Mouse (Mus musculus): ENCODE results near the gene Slc44a5. TPM values are rescaled to one million over a fixed set of nuclear protein-coding genes. Genes with fewer than 3 reads are reported as not detected.
"Not testable (repeated sequence)": the region's sequence is repeated elsewhere in the genome, so short reads cannot be mapped to it uniquely, and the experiment has no call there.

The Slc44a5 gene
- total RNA-seq, 2 experiments from 2014 or later: not detected

GRCm38 (mm10) chr3:154141346-154141745 is 168.1 kb downstream of the Slc44a5 start:
- intact Hi-C loops (cut with DNase I): no loop called here
- DNase-seq: no peak

- no peak for DNase-seq
- intact Hi-C loops (cut with DNase I): no loop called here
Measured at GRCm38 (mm10) chr3:154142618-154143017, 169.4 kb downstream of the Slc44a5 start.

- DNase-seq: no peak
- intact Hi-C loops (cut with DNase I): no loop called here
Measured at GRCm38 (mm10) chr3:154145750-154146149, 172.5 kb downstream of the Slc44a5 start.

- intact Hi-C loops (cut with DNase I): no loop called here
- no peak for DNase-seq
Measured at GRCm38 (mm10) chr3:154149778-154150177, 176.5 kb downstream of the Slc44a5 start.

GRCm38 (mm10) chr3:154153541-154153940 is 180.3 kb downstream of the Slc44a5 start:
- DNase-seq; intact Hi-C loops (cut with DNase I): not testable (repeated sequence)

GRCm38 (mm10) chr3:154165882-154166281 is 192.6 kb downstream of the Slc44a5 start:
- intact Hi-C loops (cut with DNase I): no loop called here
- DNase-seq: no peak

- intact Hi-C loops (cut with DNase I): no loop called here
- no peak for DNase-seq
Measured at GRCm38 (mm10) chr3:154171881-154172592, 198.8 kb downstream of the Slc44a5 start.

- intact Hi-C loops (cut with DNase I): no loop called here
- DNase-seq: no peak
Measured at GRCm38 (mm10) chr3:154172593-154172965, 199.3 kb downstream of the Slc44a5 start.

GRCm38 (mm10) chr3:154173556-154173955 is 200.3 kb downstream of the Slc44a5 start:
- DNase-seq: no peak
- intact Hi-C loops (cut with DNase I): no loop called here

GRCm38 (mm10) chr3:154174031-154174430 is 200.8 kb downstream of the Slc44a5 start:
- intact Hi-C loops (cut with DNase I): no loop called here
- no peak for DNase-seq

GRCm38 (mm10) chr3:154174766-154175165 is 201.5 kb downstream of the Slc44a5 start:
- DNase-seq: no peak
- intact Hi-C loops (cut with DNase I): no loop called here

- intact Hi-C loops (cut with DNase I): no loop called here
- DNase-seq: no peak
Measured at GRCm38 (mm10) chr3:154177665-154178305, 204.5 kb downstream of the Slc44a5 start.

GRCm38 (mm10) chr3:154179423-154179920 is 206.2 kb downstream of the Slc44a5 start:
- no peak for DNase-seq
- intact Hi-C loops (cut with DNase I): no loop called here

GRCm38 (mm10) chr3:154182987-154183386 is 209.8 kb downstream of the Slc44a5 start:
- intact Hi-C loops (cut with DNase I): no loop called here
- DNase-seq: no peak

- intact Hi-C loops (cut with DNase I): no loop called here
Measured at GRCm38 (mm10) chr3:154183957-154184356, 210.7 kb downstream of the Slc44a5 start.

GRCm38 (mm10) chr3:154188668-154189067 is 215.4 kb downstream of the Slc44a5 start:
- DNase-seq: no peak
- intact Hi-C loops (cut with DNase I): no loop called here

More at GRCm38 (mm10) chr3:154183957-154184356, 210.7 kb downstream of the Slc44a5 start:
- no peak for DNase-seq

GRCm38 (mm10) chr3:154192328-154193030 is 219.2 kb downstream of the Slc44a5 start:
- no peak for DNase-seq
- intact Hi-C loops (cut with DNase I): no loop called here

- intact Hi-C loops (cut with DNase I): no loop called here
- no peak for DNase-seq
Measured at GRCm38 (mm10) chr3:154193189-154193840, 220.1 kb downstream of the Slc44a5 start.

GRCm38 (mm10) chr3:154200422-154200828 is 227.2 kb downstream of the Slc44a5 start:
- intact Hi-C loops (cut with DNase I): no loop called here
- no peak for DNase-seq

GRCm38 (mm10) chr3:154201796-154202195 is 228.6 kb downstream of the Slc44a5 start:
- DNase-seq: no peak
- intact Hi-C loops (cut with DNase I): no loop called here

GRCm38 (mm10) chr3:154202383-154202782 is 229.1 kb downstream of the Slc44a5 start:
- intact Hi-C loops (cut with DNase I): no loop called here
- DNase-seq: no peak

Data from heart, postnatal 36 days (tissue).